Mouse (Mus musculus): ENCODE results near the gene Casc1. TPM values are rescaled to one million over a fixed set of nuclear protein-coding genes. Genes with fewer than 3 reads are reported as not detected.

Casc1 gene
- total and polyA plus RNA-seq, 2 experiments from 2014 or later, result 1.5 TPM

DNA sequence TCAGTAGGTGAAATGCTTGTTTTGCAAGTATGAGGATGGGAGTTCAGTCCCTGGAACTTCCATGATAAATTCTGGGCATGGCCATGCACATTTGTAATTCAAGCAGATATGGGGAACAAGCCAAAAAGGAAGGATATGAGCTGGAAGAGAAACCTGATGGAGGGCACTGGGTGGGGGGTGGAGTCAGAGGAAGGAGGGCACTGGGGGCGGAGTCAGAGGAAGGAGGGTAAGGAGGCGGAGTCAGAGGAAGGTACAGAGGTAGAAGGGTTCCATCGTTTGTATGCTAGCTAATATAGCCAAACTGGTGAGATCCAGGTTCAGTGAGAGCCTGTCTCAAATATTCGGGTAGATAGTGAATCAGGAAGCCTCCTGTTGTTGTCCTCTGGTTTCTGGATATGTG is 81.2 kb downstream of the Casc1 start:
- H3K27me3 ChIP-seq (ENCODE audit: insufficient read depth, low read length), result no peaks in the 10 kb centered on the region
- WGBS, result 88% methylated on average over 4 of the region's 4 CpGs

DNA sequence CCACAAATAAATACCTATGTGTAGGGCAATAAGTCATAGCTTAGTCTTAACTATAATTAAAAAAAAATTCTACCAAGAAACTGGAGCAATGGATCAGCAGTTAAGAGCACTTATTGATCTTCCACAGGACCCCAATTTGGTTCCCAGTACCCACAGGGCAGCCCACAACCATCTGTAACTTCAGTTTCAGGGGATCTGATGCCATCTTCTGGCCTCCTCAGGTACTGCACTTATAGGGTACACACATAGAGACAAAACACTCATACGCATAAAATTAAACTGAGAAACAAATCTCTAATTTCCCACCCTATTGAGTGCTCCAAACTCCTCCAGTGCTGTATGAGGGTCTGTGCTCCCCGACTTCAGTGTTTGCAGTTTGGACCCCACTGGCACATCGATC is 83.2 kb downstream of the Casc1 start:
- DNase-seq (no peak), ATAC-seq (no peak)
- H3K27ac ChIP-seq (ENCODE audit: low read depth, low read length), result no peak overlapping the region
- H3K4me3 ChIP-seq (ENCODE audit: low read depth, low read length), result no peak overlapping the region
- no peaks in the 10 kb centered on the region for H3K9me3 ChIP-seq (ENCODE audit: low read length)
- 95% methylated on average over 3 of the region's 3 CpGs for WGBS
- no peaks in the 10 kb centered on the region for H3K4me1 ChIP-seq (ENCODE audit: insufficient read depth)
- 0 out of 2 replicates have a peak, but pooled peaks have one; percentile 17 for TF ChIP-seq CTCF (IDR thresholded peaks at IDR 0.05; ENCODE audit: low read depth)
- H3K4me2 ChIP-seq (ENCODE audit: low read depth), result no peak overlapping the region
- no peaks in the 10 kb centered on the region for H3K36me3 ChIP-seq (ENCODE audit: insufficient read depth)
- no peaks in the 10 kb centered on the region for H3K27me3 ChIP-seq (ENCODE audit: insufficient read depth, low read length)
- no peak overlapping the region for H3K9ac ChIP-seq

More for the DNA sequence above, 81.2 kb downstream of the Casc1 start:
- no peaks in the 10 kb centered on the region for H3K4me1 ChIP-seq (ENCODE audit: insufficient read depth)
- H3K36me3 ChIP-seq (ENCODE audit: insufficient read depth), result no peaks in the 10 kb centered on the region
- no peak for DNase-seq
- H3K9ac ChIP-seq, result no peak overlapping the region
- no peak for ATAC-seq
- H3K27ac ChIP-seq (ENCODE audit: low read depth, low read length), result no peak overlapping the region
- H3K9me3 ChIP-seq (ENCODE audit: low read length), result no peaks in the 10 kb centered on the region
- TF ChIP-seq CTCF (IDR thresholded peaks at IDR 0.05; ENCODE audit: low read depth), result no peak
- H3K4me3 ChIP-seq (ENCODE audit: low read depth, low read length), result no peak overlapping the region
- no peak overlapping the region for H3K4me2 ChIP-seq (ENCODE audit: low read depth)

- Histone ChIP-seq H3K4me3 (ENCODE audit: low read depth, low read length) (no peak overlapping the region), H3K27ac (ENCODE audit: low read depth, low read length) (no peak overlapping the region), H3K4me2 (ENCODE audit: low read depth) (no peak overlapping the region), H3K27me3 (ENCODE audit: insufficient read depth, low read length) (no peaks in the 10 kb centered on the region), H3K9me3 (ENCODE audit: low read length) (no peaks in the 10 kb centered on the region), H3K4me1 (ENCODE audit: insufficient read depth) (no peaks in the 10 kb centered on the region), H3K9ac (no peak overlapping the region), H3K36me3 (ENCODE audit: insufficient read depth) (no peaks in the 10 kb centered on the region)
- peak; percentile 58; the same call in 1 of the 2 replicates for ATAC-seq
- no peak for TF ChIP-seq CTCF (IDR thresholded peaks at IDR 0.05; ENCODE audit: low read depth)
- 55% methylated on average over 7 of the region's 7 CpGs for WGBS
- DNase-seq, result peak; percentile 13
Observed at GRCm38 (mm10) chr6:145125591-145126113, 85.2 kb downstream of the Casc1 start.

Other genes with a start within 250 kb of the Casc1 start
- 97.5 and 97.9 TPM in 2 replicates for gene Bcat1, start 134.8 kb downstream of the Casc1 start, total RNA-seq (2014; rRNA removed)
- gene Bcat1, start 134.8 kb downstream of the Casc1 start, polyA plus RNA-seq (2015; fragmentation: Nextera tagmentation; extraction: Ambion mirVana), result 50.7 and 51.5 TPM in 2 replicates
- 1.3 and 2.2 TPM in 2 replicates for gene Lrmp, start 95.4 kb downstream of the Casc1 start, total RNA-seq (2014; rRNA removed)
- 0.80 and 1.0 TPM in 2 replicates for gene Lrmp, start 95.4 kb downstream of the Casc1 start, polyA plus RNA-seq (2015; fragmentation: Nextera tagmentation; extraction: Ambion mirVana)
- 18.2 and 18.9 TPM in 2 replicates for gene Etfrf1, start 129 bp upstream of the Casc1 start, total RNA-seq (2014; rRNA removed)
- gene Etfrf1, start 129 bp upstream of the Casc1 start, polyA plus RNA-seq (2015; fragmentation: Nextera tagmentation; extraction: Ambion mirVana), result 19.6 and 26.7 TPM in 2 replicates
- 41.3 and 47.6 TPM in 2 replicates for gene Kras, start 39.2 kb upstream of the Casc1 start, total RNA-seq (2014; rRNA removed)
- 82.8 and 92.1 TPM in 2 replicates for gene Kras, start 39.2 kb upstream of the Casc1 start, polyA plus RNA-seq (2015; fragmentation: Nextera tagmentation; extraction: Ambion mirVana)